Mouse (Mus musculus): ENCODE data around the gene Entpd3. TPM values are rescaled to one million over a fixed set of nuclear protein-coding genes. Genes with fewer than 3 reads are reported as not detected.

Gene Entpd3
- polyA plus RNA-seq (2021; fragmentation: Nextera tagmentation): 3.5 and 3.7 TPM in 2 replicates
- long read RNA-seq, experiment 1, partial matches to known transcripts: 2 of 8 reads
- long read RNA-seq, experiment 1, other reads (novel, unspliced or antisense): 2 of 8 reads
- long read RNA-seq, experiment 2, transcript Entpd3-201 (11 exons, 3,453 nt): major isoform, 56 of 68 reads
- long read RNA-seq, experiment 2, partial matches to known transcripts: 3 of 68 reads
- long read RNA-seq, experiment 2, other reads (novel, unspliced or antisense): 9 of 68 reads

GRCm38 (mm10) chr9:120539662-120540251, at the start of gene Entpd3:
TSS of gene Entpd3 (plus strand) at chr9:120539818.

GRCm38 (mm10) chr9:120492010-120492399, 47.6 kb upstream of the Entpd3 start, which contains the start of gene Eif1b:
TSS of gene Eif1b (plus strand) at chr9:120492232.

DNA sequence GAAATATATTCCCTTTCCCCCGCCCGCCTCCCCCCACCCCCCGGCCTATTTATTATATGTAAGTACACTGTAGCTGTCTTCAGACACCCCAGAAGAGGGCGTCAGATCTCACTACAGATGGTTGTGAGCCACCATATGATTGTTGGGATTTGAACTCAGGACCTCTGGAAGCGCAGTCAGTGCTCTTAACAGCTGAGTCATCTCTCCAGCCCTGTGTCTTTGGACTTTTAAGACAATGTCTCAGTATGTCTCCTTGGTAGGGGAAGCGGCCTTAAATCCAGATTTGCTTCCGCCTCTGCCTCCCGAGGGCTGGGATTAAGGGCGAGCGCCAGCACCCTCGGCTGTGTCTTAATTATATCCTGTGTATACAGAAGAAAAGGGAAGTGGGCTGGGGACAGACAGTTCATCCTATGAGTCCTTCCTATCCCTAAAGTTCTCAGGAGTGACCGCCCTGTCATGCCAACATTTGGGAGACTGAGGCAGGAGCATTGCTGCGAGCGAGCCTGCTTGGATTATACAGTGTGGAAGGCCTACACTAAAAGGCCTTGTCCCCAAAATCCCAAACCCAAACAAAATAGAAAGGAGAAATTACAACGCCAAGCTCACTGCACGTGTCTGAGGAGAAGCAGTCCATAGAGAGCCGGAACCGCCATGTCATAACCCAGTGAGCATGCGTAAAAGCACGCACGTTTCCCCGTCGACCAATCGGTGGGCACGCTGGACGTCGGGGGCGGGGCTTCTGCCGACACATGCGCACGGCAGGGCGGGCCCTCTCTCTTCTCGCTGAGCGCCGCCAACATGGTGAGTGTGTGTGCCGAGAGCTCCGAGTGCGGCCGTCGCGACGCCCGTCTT, 31.3 kb downstream of the Entpd3 start, which contains the start of gene Rpl14:
TSS of gene Rpl14 (plus strand) at position 704 of the 852 bp plus-strand sequence.

Other genes with a start within 250 kb of the Entpd3 start
- 7.2 and 7.5 TPM in 2 replicates for gene Myrip, start 238.3 kb upstream of the Entpd3 start, polyA plus RNA-seq (2021; fragmentation: Nextera tagmentation)
- 353 and 420 TPM in 2 replicates for gene Eif1b, start 47.6 kb upstream of the Entpd3 start, polyA plus RNA-seq (2021; fragmentation: Nextera tagmentation)
- gene Rpl14, start 31.6 kb downstream of the Entpd3 start, polyA plus RNA-seq (2021; fragmentation: Nextera tagmentation): 684 and 826 TPM in 2 replicates

Measured in layer of hippocampus, adult 6 months (tissue).